Mouse (Mus musculus): ENCODE measurements at regions not wholly inside any gene's neighbourhood (a gene's known extent, or its start where the extent isn't known, plus 50 kb on each side); places are given as distances from the start of the nearest gene placed in this dataset.

- no peak for DNase-seq
Measured at GRCm38 (mm10) chr17:81180813-81181424, 116.0 kb upstream of the Thumpd2 start.

GRCm38 (mm10) chr17:81176306-81176705 lies 111.4 kb upstream of the Thumpd2 start:
- DNase-seq, result no peak

DNA sequence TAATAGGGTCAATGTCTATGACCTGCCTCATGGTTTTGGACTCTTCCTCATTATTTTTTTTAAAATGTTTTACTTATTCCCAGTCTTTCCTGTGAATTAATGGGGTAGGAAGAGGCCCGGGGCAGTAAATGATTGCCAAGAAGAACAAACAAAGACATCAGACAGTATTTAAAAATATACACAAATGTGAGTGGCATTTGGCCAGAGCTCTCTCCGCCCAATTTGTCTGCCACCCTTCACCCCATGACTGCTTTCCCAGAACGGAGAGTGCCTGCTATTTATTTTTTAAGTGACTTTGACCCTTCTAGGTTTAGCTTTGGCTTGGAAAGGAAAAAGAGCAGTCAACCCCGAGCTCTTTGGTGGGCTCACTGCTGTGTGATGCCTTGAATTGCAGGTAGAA lies 111.0 kb upstream of the Thumpd2 start:
- DNase-seq, result no peak

- no peak for DNase-seq
Measured at GRCm38 (mm10) chr17:81172943-81173342, 108.1 kb upstream of the Thumpd2 start.

GRCm38 (mm10) chr17:81169118-81169517 lies 104.2 kb upstream of the Thumpd2 start:
- no peak for DNase-seq

- no peak for DNase-seq
Measured at GRCm38 (mm10) chr17:81150730-81151129, 85.8 kb upstream of the Thumpd2 start.

GRCm38 (mm10) chr17:81134702-81135101 lies 69.8 kb upstream of the Thumpd2 start:
- DNase-seq, result no peak

DNA sequence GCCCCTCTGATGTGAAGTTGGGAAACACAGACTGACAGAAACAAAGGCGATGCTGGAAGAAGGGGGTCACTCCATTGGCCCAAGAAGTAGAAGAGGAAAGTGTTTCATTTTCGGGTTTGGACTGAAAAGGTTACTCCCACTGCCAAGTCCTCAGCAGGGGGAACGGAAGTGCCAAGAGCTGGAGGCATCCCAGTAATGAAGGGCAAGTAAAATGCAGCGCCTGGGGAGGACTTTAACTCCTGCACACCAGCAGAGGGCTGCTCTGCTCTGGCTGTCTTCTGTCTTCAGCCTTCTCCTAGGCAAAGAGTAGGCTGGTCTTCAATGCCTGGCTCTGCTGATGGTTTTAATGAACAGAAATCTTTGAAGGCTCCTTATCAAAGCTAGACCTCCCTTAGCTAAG lies 68.3 kb upstream of the Thumpd2 start:
- DNase-seq, result no peak

Data from spleen, adult 18-20 months (tissue).